Mouse (Mus musculus) ovary, postnatal 14 days (tissue): Measurements from ENCODE around the gene Higd1b.

ENCODE experiments used
- DNase-seq: peaks from one replicate; pipeline ENCODE4 v3.0.0; 2022; ENCODE audit warnings: low spot score

Higd1b gene

DNA sequence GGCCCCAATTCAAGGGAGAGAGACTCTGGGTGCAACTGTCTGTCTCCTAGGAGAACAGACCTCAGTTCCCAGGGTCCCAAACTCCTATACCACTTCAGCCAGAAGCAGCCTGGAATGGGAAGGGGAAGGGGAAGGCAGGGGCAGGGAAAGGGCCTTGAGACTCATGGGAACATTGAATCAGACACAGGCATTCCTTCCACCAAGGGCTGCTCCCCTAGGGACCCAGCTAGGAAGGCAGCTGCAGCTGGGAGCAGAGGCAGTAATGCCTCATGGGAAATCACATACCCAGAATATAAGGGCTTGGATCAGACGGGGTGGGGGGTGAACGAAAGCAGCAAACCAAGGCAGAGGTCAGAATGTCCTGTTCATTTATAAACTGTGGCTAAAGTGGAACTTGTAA is 2.5 kb downstream of the Higd1b start:
- no peak for DNase-seq

DNA sequence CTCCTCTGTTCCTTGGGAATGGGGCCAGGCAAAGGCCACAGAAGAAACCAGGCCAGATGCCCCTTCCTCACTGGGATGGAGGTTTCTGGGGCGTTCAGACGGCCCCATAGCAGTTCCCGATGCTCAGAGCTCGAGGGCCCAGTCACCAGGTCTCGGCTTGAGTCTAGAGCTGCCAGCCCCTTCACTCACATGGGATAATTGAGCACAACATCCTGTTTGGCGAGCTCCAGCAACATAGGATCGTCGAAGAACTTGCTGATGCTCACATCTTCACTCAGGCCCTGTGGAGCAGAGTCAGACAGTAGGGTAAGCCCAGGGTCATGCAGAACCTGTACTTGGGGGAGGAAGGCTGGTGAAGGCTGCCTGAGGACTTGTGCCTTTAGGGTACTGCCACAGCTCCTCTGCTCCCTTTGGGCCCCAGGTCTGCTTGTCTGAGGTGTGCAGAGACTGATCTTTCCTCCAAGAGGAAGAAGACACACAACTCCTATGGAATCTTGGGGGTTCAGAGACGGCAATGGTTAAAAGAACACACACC is 3.0 kb downstream of the Higd1b start:
- DNase-seq: no peak

DNA sequence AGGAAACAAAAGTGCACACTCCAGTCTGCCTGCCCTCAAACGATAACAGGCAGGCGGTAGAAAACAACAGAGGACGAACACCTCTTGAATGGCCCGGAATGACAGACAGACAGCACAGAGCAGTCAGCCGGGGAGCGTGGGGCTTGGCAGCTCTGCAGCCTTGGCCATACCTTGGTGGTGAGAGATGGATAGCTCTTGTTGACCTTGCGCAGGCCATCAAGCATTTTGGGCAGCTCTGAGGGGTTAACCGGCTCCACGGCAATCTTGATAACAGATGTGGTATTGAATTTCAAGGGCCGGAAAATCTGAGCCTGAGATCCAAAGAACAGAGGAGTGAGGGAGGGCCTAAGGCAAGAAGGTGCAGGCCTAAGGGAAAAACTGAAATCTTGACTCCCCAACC is 10.3 kb downstream of the Higd1b start:
- DNase-seq: no peak

DNA sequence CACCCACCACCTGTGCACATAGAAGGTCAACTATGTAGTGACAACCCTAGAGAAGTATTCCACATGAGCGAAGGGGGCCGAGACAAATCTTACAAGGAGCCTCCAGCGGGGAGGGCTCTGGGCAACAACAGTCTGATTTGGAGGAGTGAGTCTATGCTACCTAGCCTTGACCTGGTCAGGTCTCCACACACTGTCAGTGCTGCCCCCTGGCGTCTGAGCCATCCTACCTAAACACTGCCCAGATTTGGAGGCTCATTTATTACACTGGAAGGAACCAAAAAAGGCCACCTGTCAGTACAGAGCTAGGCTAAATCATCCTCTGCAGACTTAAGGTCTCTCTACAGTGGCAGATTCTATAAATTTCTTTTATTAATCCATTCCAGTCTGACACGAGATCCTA is 16.2 kb downstream of the Higd1b start:
- DNase-seq: peak; percentile 67

DNA sequence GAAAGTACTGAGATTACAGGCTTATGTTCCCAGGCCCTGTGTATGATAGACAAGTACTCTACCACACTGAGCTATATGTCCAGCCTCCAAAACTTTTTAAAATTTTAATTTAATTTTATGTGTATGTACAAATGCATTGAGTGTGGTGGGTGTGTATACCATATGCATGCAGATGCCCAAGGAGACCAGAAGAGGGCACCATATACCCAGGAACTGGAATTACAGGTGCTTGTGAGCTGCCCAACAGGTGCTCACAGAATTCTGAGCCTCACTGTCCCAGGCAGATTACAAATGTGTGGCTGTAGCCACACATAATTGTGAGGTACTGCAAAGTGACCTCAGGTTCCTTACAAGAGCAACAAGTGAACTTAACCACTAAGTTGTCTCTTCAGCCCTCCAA is 18.1 kb downstream of the Higd1b start:
- no peak for DNase-seq

GRCm38 (mm10) chr11:102855941-102856340 is 20.3 kb downstream of the Higd1b start:
- DNase-seq: no peak

- DNase-seq: no peak
These were observed 23.3 kb downstream of the Higd1b start for GRCm38 (mm10) chr11:102858951-102859350.

DNA sequence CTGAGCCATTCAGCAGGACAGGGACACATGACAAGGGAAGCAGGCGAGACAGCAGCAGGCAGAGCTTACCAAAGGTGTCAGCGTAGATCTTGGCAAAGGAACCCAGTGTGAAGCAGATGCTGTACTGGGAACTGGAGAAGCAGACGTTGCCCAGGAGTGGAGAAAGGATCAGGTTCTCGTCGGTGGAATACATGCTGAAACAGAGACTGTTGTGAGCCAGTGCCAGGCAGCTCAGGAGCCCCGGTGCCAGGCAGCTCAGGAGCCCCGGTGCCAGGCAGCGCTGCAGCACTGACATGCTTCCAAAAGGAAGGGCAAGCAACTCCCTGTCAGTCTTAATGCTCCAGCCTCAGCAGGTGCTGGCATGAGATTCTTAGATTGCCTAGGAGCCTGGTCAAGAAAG is 24.3 kb downstream of the Higd1b start:
- DNase-seq: no peak

- DNase-seq: peak; percentile 59
These were observed 28.6 kb downstream of the Higd1b start for GRCm38 (mm10) chr11:102864272-102864671.

GRCm38 (mm10) chr11:102874801-102875334 is 39.2 kb downstream of the Higd1b start:
- DNase-seq: no peak

GRCm38 (mm10) chr11:102879558-102879957 is 43.9 kb downstream of the Higd1b start:
- DNase-seq: no peak

DNA sequence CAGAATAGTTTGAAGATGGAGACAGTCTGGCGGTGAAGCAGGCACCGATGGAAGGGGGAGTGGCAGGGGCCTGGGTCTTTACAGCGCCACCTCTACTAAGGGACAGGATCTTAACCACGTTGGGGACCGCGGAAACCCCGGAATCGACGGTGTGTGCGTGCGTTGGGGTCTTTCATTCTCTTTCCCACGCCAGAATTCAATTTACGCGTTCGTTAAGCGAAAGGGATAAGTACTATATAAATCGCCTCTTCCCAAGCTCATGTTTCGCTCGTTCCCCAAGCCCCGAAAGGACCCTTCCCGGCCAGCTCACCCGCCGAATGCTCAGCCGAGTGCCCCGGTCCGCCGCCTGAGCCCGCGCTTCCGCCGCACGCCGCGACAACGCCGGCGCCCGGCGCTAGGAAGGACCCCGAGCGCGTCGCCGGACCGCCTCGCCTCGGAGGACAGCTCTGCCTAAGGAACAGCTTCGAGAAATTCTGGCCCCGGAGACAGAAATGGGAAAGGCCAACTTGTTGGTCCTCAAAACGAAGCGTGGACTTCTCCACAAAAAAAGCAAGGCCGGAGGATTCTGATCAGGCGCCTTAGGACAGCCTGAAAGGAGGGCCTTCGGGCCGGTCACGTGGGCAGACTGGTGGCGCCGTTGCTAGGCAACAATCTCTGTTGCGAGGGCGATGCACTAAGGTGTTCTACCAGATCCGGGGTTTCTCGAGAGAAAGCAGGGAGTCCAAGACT is 45.1 kb downstream of the Higd1b start, which contains the start of the genes Eftud2 and Ccdc103:
Gene Eftud2, minus strand, starts transcription at position 401 of the 729 bp plus-strand sequence.
Gene Ccdc103, plus strand, starts transcription at position 620 of the 729 bp plus-strand sequence.
- DNase-seq: peak; percentile 93

- DNase-seq: no peak
These were observed 45.9 kb downstream of the Higd1b start for GRCm38 (mm10) chr11:102881314-102882198.

GRCm38 (mm10) chr11:102884616-102885219 is 49.1 kb downstream of the Higd1b start, which contains the start of gene Fam187a:
Fam187a (plus strand) TSS chr11:102885169.
- no peak for DNase-seq

DNA sequence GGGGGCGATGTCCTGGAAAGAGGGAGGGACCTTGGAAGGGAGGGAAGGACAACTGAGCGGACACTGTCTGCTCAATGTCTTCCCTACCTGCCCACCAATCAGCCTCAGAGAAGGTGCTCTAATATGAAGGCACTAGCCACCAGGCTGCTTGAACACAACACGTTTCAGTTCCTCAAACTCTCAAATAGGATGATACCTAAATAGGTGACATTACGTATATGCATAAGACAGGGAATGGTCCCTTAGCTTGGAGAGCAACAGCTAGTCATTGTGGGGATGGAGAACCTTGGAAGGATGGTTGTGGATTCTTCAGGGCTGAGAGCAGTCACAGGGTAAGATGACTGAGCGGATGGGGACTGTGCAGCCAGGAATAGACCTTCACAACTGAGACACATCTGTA is 51.8 kb downstream of the Higd1b start:
- DNase-seq: no peak
